ENCODE assay signal across 8 mouse cellular contexts in the genomic region with DNA sequence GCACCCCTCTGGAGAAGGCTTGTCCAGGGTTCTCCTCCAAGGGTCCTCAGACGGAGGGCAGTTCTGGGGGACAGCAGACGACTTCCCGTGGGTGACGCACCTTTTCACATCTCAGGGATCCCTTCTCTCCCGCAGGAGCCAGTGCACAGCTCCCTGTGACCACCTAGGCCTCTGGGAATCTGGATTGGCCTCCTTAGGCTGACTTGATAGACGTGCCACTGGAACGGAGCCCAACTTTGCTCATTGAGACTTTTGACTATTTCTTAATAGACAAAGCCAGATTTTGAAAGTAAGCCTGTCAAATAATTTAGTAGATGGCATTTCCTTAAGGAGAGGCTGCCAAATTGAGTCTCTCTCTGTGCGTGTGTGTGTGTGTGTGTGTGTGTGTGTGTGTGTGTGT. TPM values are rescaled to one million over a fixed set of nuclear protein-coding genes. Genes with fewer than 3 reads are reported as not detected.
DNase-seq lines count a peak whose midpoint lies in the region; ATAC-seq and TF ChIP-seq lines count a peak whose summit lies in the region.

No protein-coding gene starts in this region.

- no peak overlapping the region for H3K27ac ChIP-seq in cortical plate, adult 2 months (ENCODE audit: insufficient read depth, low read length)
- H3K27ac ChIP-seq in intestine, postnatal 0 days (ENCODE audit: low read depth, low read length): no peak overlapping the region

- no peak for TF ChIP-seq CTCF in cortical plate, adult 2 months (IDR thresholded peaks at IDR 0.05; ENCODE audit: extremely low read depth, insufficient read depth, low read length)
- TF ChIP-seq CTCF in intestine, postnatal 0 days (IDR thresholded peaks at IDR 0.05; ENCODE audit: low read depth): no peak

- DNase-seq in adrenal gland, postnatal 14 days: peak; percentile 62
- no peak for DNase-seq in adrenal gland, adult 18-20 months (ENCODE audit: low spot score in 2 of 2)
- peak; percentile 51 for DNase-seq in lung, postnatal 14 days
- no peak for DNase-seq in left cerebral cortex, postnatal 14 days (ENCODE audit: low spot score in 2 of 2)
- no peak for DNase-seq in ovary, adult 18-20 months (ENCODE audit: low spot score)

- H3K36me3 ChIP-seq in intestine, postnatal 0 days (ENCODE audit: control insufficient read depth, insufficient read depth): 0 out of 2 replicates have a peak, but pooled peaks cover 6% of the 10 kb centered on the region

- H3K9me3 ChIP-seq in intestine, postnatal 0 days (ENCODE audit: control insufficient read depth): no peaks in the 10 kb centered on the region

- H3K27me3 ChIP-seq in intestine, postnatal 0 days (replicated peaks; ENCODE audit: control insufficient read depth, insufficient read depth, low read length): 0 out of 2 replicates have a peak, but pooled peaks cover 5% of the 10 kb centered on the region

- intact Hi-C loops in left cerebral cortex, postnatal 14 days (cut with DNase I): loop anchor here (5.0 kb wide), 1 partner anchor 316 kb away; no protein-coding TSS in a partner anchor

- ATAC-seq in intestine, postnatal 0 days: no peak
- ATAC-seq in activated CD4-positive, CD25-positive, alpha-beta regulatory T cell, adult 4 months: no peak

- no peaks in the 10 kb centered on the region for H3K4me1 ChIP-seq in cortical plate, adult 2 months (ENCODE audit: control insufficient read depth, insufficient read depth, low read length)
- no peaks in the 10 kb centered on the region; the same call in 1 of the 2 replicates for H3K4me1 ChIP-seq in intestine, postnatal 0 days (replicated peaks; ENCODE audit: control insufficient read depth, insufficient read depth, low read length)

- no peak overlapping the region for H3K9ac ChIP-seq in intestine, postnatal 0 days (ENCODE audit: low read depth, low read length)

- TF ChIP-seq POLR2A in cortical plate, adult 2 months (IDR thresholded peaks at IDR 0.05; ENCODE audit: extremely low read depth, insufficient read depth, low read length): no peak

- peak overlapping the region; percentile 99 for H3K4me2 ChIP-seq in intestine, postnatal 0 days (replicated peaks; ENCODE audit: low read depth)

- 36% methylated on average over 8 of the region's 8 CpGs for WGBS in intestine, postnatal 0 days

- peak overlapping the region; percentile 40; the same call in 1 of the 2 replicates for H3K4me3 ChIP-seq in cortical plate, adult 2 months (ENCODE audit: insufficient read depth, low read length)
- H3K4me3 ChIP-seq in intestine, postnatal 0 days (ENCODE audit: low read depth, low read length): peak overlapping the region; percentile 61

RNA-seq across cellular contexts. Expression of gene Shisa2, which starts 1.6 kb away (rescaled TPM):
- total RNA-seq in adrenal gland, postnatal 14 days (2021): 2.4 and 2.8 TPM in 2 replicates
- total RNA-seq in adrenal gland, adult 18-20 months (2021): 1 to 10 TPM in 1 of 2 experiments, under 1 TPM in 1; 0.74 to 1.2 TPM
- polyA plus RNA-seq in cortical plate, adult 2 months (2012; rRNA removed): 1.9 and 2.4 TPM in 2 replicates
- polyA plus RNA-seq in intestine, postnatal 0 days (2015; fragmentation: Nextera tagmentation; extraction: Ambion mirVana): 4.6 and 4.8 TPM in 2 replicates
- total RNA-seq in left cerebral cortex, postnatal 14 days (2021): 1 to 10 TPM; 2.0 to 2.5 TPM
- under 1 TPM in 1 of 2 experiments, not detected in 1; 0.15 TPM for polyA plus RNA-seq in activated CD4-positive, CD25-positive, alpha-beta regulatory T cell, adult 4 months (2017; shearing (Covaris generic))

RNA-seq across cellular contexts. Expression of gene Cdadc1, which starts 29.0 kb away (rescaled TPM):
- 56.4 and 70.4 TPM in 2 replicates for total RNA-seq in adrenal gland, postnatal 14 days (2021)
- 10 to 100 TPM; 64.6 to 76.2 TPM for total RNA-seq in adrenal gland, adult 18-20 months (2021)
- polyA plus RNA-seq in cortical plate, adult 2 months (2012; rRNA removed): 29.8 and 30.7 TPM in 2 replicates
- 22.3 and 24.3 TPM in 2 replicates for polyA plus RNA-seq in intestine, postnatal 0 days (2015; fragmentation: Nextera tagmentation; extraction: Ambion mirVana)
- total RNA-seq in left cerebral cortex, postnatal 14 days (2021): 10 to 100 TPM; 48.7 to 52.8 TPM
- 10 to 100 TPM; 33.9 to 58.8 TPM for polyA plus RNA-seq in activated CD4-positive, CD25-positive, alpha-beta regulatory T cell, adult 4 months (2017; shearing (Covaris generic))

Comparison
In these comparisons a context has a peak if more than half of its experiments do, and no peak if none do; other contexts are left out.
1. DNase-seq: peak in adrenal gland, postnatal 14 days (single experiment) and lung, postnatal 14 days (single experiment); none in adrenal gland, adult 18-20 months (0 of 2), left cerebral cortex, postnatal 14 days (0 of 2) and ovary, adult 18-20 months (single experiment).